Mouse (Mus musculus) B cell, adult 2 months (primary cell): ENCODE measurements around the gene Nrxn3.

Source experiments
- DNase-seq, 2 experiments: peaks; one replicate each; pipeline ENCODE4 v3.0.0; 2022

Nrxn3 gene

GRCm38 (mm10) chr12:89553223-89553880 is 830.7 kb downstream of the Nrxn3 start:
- DNase-seq, result no peak

- DNase-seq, result no peak
These were observed 831.5 kb downstream of the Nrxn3 start for GRCm38 (mm10) chr12:89554171-89554570.

GRCm38 (mm10) chr12:89554740-89555430 is 832.2 kb downstream of the Nrxn3 start:
- DNase-seq, result no peak

GRCm38 (mm10) chr12:89558921-89559320 is 836.2 kb downstream of the Nrxn3 start:
- no peak for DNase-seq

GRCm38 (mm10) chr12:89561989-89562565 is 839.4 kb downstream of the Nrxn3 start:
- DNase-seq, result no peak

GRCm38 (mm10) chr12:89568723-89569377 is 846.2 kb downstream of the Nrxn3 start:
- no peak for DNase-seq

GRCm38 (mm10) chr12:89592459-89592858 is 869.8 kb downstream of the Nrxn3 start:
- DNase-seq, result no peak

GRCm38 (mm10) chr12:89613670-89614069 is 891.0 kb downstream of the Nrxn3 start:
- DNase-seq, result no peak

GRCm38 (mm10) chr12:89625746-89626145 is 903.1 kb downstream of the Nrxn3 start:
- no peak for DNase-seq

- no peak for DNase-seq
These were observed 917.4 kb downstream of the Nrxn3 start for GRCm38 (mm10) chr12:89640046-89640445.

- no peak for DNase-seq
These were observed 918.8 kb downstream of the Nrxn3 start for GRCm38 (mm10) chr12:89641460-89641859.

GRCm38 (mm10) chr12:89653211-89653610 is 930.5 kb downstream of the Nrxn3 start:
- DNase-seq, result no peak

- no peak for DNase-seq
These were observed 938.5 kb downstream of the Nrxn3 start for GRCm38 (mm10) chr12:89661219-89661618.

- DNase-seq, result no peak
These were observed 946.2 kb downstream of the Nrxn3 start for GRCm38 (mm10) chr12:89668856-89669255.

GRCm38 (mm10) chr12:89672819-89673218 is 950.1 kb downstream of the Nrxn3 start:
- no peak for DNase-seq

- DNase-seq, result no peak
These were observed 963.0 kb downstream of the Nrxn3 start for GRCm38 (mm10) chr12:89685633-89686032.

- no peak for DNase-seq
These were observed 966.4 kb downstream of the Nrxn3 start for GRCm38 (mm10) chr12:89689086-89689485.

- DNase-seq, result no peak
These were observed 976.8 kb downstream of the Nrxn3 start for GRCm38 (mm10) chr12:89699469-89699868.

- DNase-seq, result no peak
These were observed 978.3 kb downstream of the Nrxn3 start for GRCm38 (mm10) chr12:89700937-89701458.

- no peak for DNase-seq
These were observed 980.3 kb downstream of the Nrxn3 start for GRCm38 (mm10) chr12:89702931-89703330.

- no peak for DNase-seq
These were observed 985.2 kb downstream of the Nrxn3 start for GRCm38 (mm10) chr12:89707913-89708312.

GRCm38 (mm10) chr12:89710459-89710858 is 987.8 kb downstream of the Nrxn3 start:
- DNase-seq, result no peak

- DNase-seq, result no peak
These were observed 989.1 kb downstream of the Nrxn3 start for GRCm38 (mm10) chr12:89711791-89712190.
